ENCODE assay signal across 8 mouse cellular contexts in genomic region chr15:4026231-4026773, GRCm38 (mm10). TPM values are rescaled to one million over a fixed set of nuclear protein-coding genes. Genes with fewer than 3 reads are reported as not detected.
DNase-seq lines count a peak whose midpoint lies in the region; ATAC-seq and TF ChIP-seq lines count a peak whose summit lies in the region.

TSS of gene Oxct1 (plus strand) at chr15:4026383.

- peak within 1 kb of the TSS; percentile 66 for H3K4me2 ChIP-seq in embryonic facial prominence, embryonic 13.5 days
- peak within 1 kb of the TSS; percentile 63 for H3K4me2 ChIP-seq in limb, embryonic 12.5 days
- H3K4me2 ChIP-seq in midbrain, embryonic 15.5 days: peak within 1 kb of the TSS; percentile 54

- H3K36me3 ChIP-seq in embryonic facial prominence, embryonic 13.5 days: no peaks in the 10 kb centered on the region
- H3K36me3 ChIP-seq in kidney, adult 2 months (ENCODE audit: control insufficient read depth, insufficient read depth, low read length): no peaks in the 10 kb centered on the region
- no peaks in the 10 kb centered on the region for H3K36me3 ChIP-seq in limb, embryonic 12.5 days
- H3K36me3 ChIP-seq in midbrain, embryonic 15.5 days (replicated peaks): no peaks in the 10 kb centered on the region

- no peaks in the 10 kb centered on the region for H3K27me3 ChIP-seq in embryonic facial prominence, embryonic 13.5 days
- H3K27me3 ChIP-seq in kidney, adult 2 months (replicated peaks; ENCODE audit: control insufficient read depth, insufficient read depth, low read length): no peaks in the 10 kb centered on the region
- no peaks in the 10 kb centered on the region for H3K27me3 ChIP-seq in limb, embryonic 12.5 days
- no peaks in the 10 kb centered on the region for H3K27me3 ChIP-seq in midbrain, embryonic 15.5 days (replicated peaks)

- TF ChIP-seq POLR2A in kidney, adult 2 months (IDR thresholded peaks at IDR 0.05; ENCODE audit: low read depth, low read length): peak; percentile 76

- H3K4me3 ChIP-seq in embryonic facial prominence, embryonic 13.5 days: peak within 1 kb of the TSS; percentile 79
- H3K4me3 ChIP-seq in kidney, adult 2 months (ENCODE audit: insufficient read depth, low read depth, low read length): peak within 1 kb of the TSS; percentile 94
- peak within 1 kb of the TSS; percentile 74 for H3K4me3 ChIP-seq in limb, embryonic 12.5 days (replicated peaks)
- H3K4me3 ChIP-seq in midbrain, embryonic 15.5 days: peak within 1 kb of the TSS; percentile 82

- ATAC-seq in embryonic facial prominence, embryonic 13.5 days (ENCODE audit: insufficient number of reproducible peaks, insufficient read depth, low FRiP score, low TSS enrichment, low read depth): peak; percentile 95
- peak; percentile 94 for ATAC-seq in limb, embryonic 12.5 days (ENCODE audit: insufficient number of reproducible peaks, insufficient read depth, low FRiP score, low TSS enrichment, low read depth)
- peak; percentile 97 for ATAC-seq in midbrain, embryonic 15.5 days (replicated peaks)

- H3K27ac ChIP-seq in embryonic facial prominence, embryonic 13.5 days: peak within 1 kb of the TSS; percentile 99
- peak within 1 kb of the TSS; percentile 97 for H3K27ac ChIP-seq in kidney, adult 2 months (ENCODE audit: insufficient read depth, low read depth, low read length)
- peak within 1 kb of the TSS; percentile 98 for H3K27ac ChIP-seq in limb, embryonic 12.5 days
- H3K27ac ChIP-seq in midbrain, embryonic 15.5 days: peak within 1 kb of the TSS; percentile 98

- H3K9ac ChIP-seq in embryonic facial prominence, embryonic 13.5 days: peak within 1 kb of the TSS; percentile 86
- H3K9ac ChIP-seq in limb, embryonic 12.5 days (replicated peaks): peak within 1 kb of the TSS; percentile 84
- H3K9ac ChIP-seq in midbrain, embryonic 15.5 days: peak within 1 kb of the TSS; percentile 88

- under 1% methylated on average over 45 of the region's 45 CpGs for WGBS in embryonic facial prominence, embryonic 13.5 days
- WGBS in kidney, adult 2 months: under 1% methylated on average over 45 of the region's 45 CpGs
- under 1% methylated on average over 45 of the region's 45 CpGs for WGBS in limb, embryonic 12.5 days
- WGBS in midbrain, embryonic 15.5 days: under 1% methylated on average over 45 of the region's 45 CpGs

- H3K9me3 ChIP-seq in embryonic facial prominence, embryonic 13.5 days: no peaks in the 10 kb centered on the region
- no peaks in the 10 kb centered on the region for H3K9me3 ChIP-seq in limb, embryonic 12.5 days
- H3K9me3 ChIP-seq in midbrain, embryonic 15.5 days: no peaks in the 10 kb centered on the region

- peak; percentile 62 for TF ChIP-seq CTCF in kidney, adult 2 months (conservative IDR thresholded peaks at IDR 0.05; ENCODE audit: insufficient read depth, insufficient read length, low read depth, low read length)

- peak; percentile 95 for DNase-seq in 3T3-L1 (ENCODE audit: low read depth, low spot score)
- peak; percentile 91 to 92 for DNase-seq in adrenal gland, postnatal 36 days
- DNase-seq in heart, adult 18-20 months: peak; percentile 89 to 95
- DNase-seq in kidney, adult 2 months: peak; percentile 96
- DNase-seq in spleen, postnatal 14 days (ENCODE audit: low spot score in 2 of 2): peak; percentile 56 to 60

- peaks cover 22% of the 10 kb centered on the region for H3K4me1 ChIP-seq in embryonic facial prominence, embryonic 13.5 days
- peaks cover 15% of the 10 kb centered on the region; the same call in 1 of the 2 replicates for H3K4me1 ChIP-seq in kidney, adult 2 months (ENCODE audit: control insufficient read depth, insufficient read depth, low read length)
- peaks cover 9% of the 10 kb centered on the region for H3K4me1 ChIP-seq in limb, embryonic 12.5 days (replicated peaks)
- peaks cover 23% of the 10 kb centered on the region for H3K4me1 ChIP-seq in midbrain, embryonic 15.5 days

RNA-seq across cellular contexts. Expression of gene Oxct1, which starts in this region (rescaled TPM):
- total RNA-seq in adrenal gland, postnatal 36 days (2021): 100 to 1,000 TPM; 137 to 207 TPM
- polyA plus RNA-seq in embryonic facial prominence, embryonic 13.5 days (2015; fragmentation: Nextera tagmentation; extraction: Ambion mirVana): 230 and 267 TPM in 2 replicates
- 1,000 to 10,000 TPM; 1,232 to 1,451 TPM for total RNA-seq in heart, adult 18-20 months (2021)
- polyA plus RNA-seq in kidney, adult 2 months (2012; rRNA removed): 401 and 425 TPM in 2 replicates
- polyA plus RNA-seq in limb, embryonic 12.5 days (2016; fragmentation: Nextera tagmentation; extraction: Ambion mirVana): 195 and 197 TPM in 2 replicates
- polyA plus RNA-seq in midbrain, embryonic 15.5 days (2015; fragmentation: Nextera tagmentation; extraction: Ambion mirVana): 285 and 301 TPM in 2 replicates

Comparison
In these comparisons a context has a peak if more than half of its experiments do, and no peak if none do; other contexts are left out.
1. Peak in every context shown above with its lines: DNase-seq, ATAC-seq, H3K4me3 ChIP-seq and H3K27ac ChIP-seq.
2. RNA of gene Oxct1 (total RNA-seq): 1,232 to 1,451 TPM in heart, adult 18-20 months; 137 to 207 TPM in adrenal gland, postnatal 36 days; every median in the first group is over 4 times any median in the second.